Mouse (Mus musculus) cerebellum, postnatal 14 days (tissue): ENCODE data around the gene Stim2.
A peak's percentile ranks its signal among the peaks of the same experiment; 100 is the strongest.

Source experiments
- DNase-seq, 2 experiments: peaks; one replicate each; pipeline ENCODE4 v3.0.0; 2021; ENCODE audit warnings: mixed read lengths in 2 of 2

Gene Stim2

DNA sequence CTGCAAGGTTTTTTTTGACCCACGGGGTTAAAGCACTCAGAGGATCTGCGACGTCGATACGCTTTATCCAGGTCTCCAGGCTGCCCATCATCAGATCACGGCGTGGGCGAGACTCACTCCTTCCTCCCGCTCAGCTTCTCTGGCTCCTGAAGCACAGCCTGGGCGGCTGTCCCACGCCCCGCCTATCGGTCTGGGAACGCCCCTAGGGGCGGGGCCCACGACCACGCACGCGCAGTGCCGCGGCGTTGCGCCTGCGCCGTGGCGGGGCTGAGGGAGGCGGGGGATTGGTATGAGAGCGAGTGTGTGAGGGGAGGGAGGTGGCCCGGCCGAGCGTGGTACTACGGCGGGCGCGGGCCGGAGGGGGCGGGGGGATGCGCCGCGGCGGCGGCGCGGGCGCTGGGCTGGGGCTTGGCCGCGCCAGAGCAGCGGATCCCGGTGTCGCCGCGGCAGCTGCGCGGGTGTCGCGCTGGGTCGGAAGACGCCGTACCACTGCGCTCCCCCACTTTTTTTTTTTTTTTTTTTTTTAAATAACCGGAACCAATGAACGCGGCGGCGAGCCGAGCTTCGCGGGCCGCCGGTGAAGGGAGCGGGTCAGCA is at the start of gene Stim2:
Stim2 (plus strand) TSS at position 354 of the 597 bp plus-strand sequence.
- DNase-seq: peak; percentile 98 to 99

DNA sequence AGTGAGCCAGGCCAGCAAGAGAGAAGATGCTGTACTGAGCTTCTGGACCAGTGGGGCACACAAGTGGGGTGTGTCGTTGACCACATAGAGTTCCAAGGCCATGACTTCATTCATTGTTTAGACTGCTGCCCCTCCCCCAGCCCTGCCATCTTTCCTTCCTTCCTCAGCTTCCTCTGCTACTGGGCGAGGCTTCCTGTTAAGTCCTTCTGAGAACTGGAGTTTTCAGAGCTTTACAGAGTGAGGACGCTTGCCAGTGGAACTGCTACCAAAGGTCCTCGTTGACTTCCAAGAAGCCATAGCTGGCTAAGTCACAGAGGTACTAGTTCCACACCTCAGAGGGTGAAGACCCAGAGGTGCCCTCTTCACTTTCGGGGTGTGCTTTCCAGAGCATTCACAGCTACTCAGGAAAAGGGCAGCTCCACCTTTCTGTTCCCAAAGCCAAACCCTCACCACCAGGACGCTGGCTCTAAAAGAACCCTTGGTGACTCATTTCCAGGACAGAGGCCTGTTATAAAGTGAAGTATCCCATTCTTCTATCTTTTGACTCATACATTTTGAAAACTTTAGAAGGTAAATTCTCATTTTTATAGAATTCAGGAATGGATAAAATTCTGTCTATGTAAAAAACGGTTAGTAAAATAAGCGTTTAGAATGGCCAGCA is 49.6 kb upstream of the Stim2 start:
- DNase-seq: no peak

DNA sequence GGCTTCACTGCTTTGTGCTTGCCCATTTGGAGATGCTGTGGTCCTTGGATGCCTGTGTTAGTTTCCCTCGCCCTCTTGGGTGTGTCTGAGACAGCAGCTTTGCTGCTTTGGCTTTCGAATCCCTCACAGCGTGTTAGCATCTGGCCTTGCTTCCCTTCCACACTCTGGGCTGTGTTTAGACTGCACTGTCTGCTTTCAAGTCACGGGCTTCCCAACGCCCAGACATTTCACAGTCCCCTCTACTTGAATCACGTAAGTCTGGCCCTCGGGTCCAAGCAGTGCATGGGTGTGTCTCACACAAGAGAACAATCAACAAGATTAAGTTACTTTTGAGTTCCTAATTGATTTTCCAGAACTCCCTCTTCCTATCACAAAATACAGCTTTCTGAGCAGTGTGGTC is 48.1 kb upstream of the Stim2 start:
- no peak for DNase-seq

DNA sequence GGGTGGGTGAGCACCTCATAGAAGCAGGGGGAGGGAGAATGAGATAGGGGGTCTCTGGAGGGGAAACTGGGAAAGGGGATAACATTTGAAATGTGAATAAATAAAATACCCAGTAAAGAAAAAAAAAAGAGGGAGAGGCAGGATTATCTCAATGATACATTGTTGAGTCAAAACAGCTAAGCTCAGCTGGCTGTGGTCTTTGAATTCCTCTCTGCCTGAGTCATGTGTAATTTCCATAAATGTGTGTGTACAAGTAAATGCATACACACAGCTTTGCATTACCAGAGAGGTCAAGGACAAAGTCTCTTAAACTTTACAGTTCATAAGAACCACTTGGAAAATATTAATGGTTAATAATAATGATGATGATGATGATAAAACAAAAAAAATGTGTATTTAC is 45.1 kb upstream of the Stim2 start:
- DNase-seq: no peak

DNA sequence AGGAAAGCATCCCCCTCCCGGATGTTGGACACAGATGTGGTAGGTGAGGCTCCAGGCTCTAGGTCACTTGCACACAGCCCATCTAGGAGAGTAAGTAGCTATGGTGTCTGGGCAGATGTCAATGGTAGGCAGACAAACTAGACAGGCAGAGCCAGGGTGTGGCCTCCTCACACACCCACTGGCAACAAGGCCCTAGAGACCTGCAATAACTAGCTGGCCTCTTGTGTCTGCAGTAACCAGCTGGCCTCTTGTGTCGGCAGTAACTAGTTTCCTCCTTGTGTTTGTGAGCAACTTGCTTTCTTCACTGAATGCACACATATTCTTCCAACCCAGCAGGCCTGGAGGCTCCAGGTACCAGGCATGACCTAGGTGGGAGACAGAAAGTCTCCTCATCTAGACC is 44.5 kb upstream of the Stim2 start:
- no peak for DNase-seq

DNA sequence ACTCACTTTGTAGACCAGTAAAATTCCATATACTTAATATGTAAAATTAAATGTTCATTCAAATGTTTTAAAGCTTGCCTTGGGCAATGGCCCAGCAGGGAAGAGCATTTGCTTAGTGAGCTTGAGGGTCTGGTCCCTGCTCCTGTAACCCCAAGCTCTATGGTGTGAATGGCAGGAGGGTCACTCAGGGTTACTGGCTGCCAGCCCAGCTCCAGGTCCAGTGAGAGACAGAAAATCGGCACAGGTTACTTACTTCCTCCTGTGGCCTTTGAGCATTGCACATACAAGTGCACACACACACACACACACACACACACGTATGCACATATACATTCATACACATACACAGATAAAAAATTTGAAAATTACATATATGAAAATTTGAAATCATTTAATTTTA is 42.3 kb upstream of the Stim2 start:
- DNase-seq: peak in 1 of 2 experiments; percentile 26

DNA sequence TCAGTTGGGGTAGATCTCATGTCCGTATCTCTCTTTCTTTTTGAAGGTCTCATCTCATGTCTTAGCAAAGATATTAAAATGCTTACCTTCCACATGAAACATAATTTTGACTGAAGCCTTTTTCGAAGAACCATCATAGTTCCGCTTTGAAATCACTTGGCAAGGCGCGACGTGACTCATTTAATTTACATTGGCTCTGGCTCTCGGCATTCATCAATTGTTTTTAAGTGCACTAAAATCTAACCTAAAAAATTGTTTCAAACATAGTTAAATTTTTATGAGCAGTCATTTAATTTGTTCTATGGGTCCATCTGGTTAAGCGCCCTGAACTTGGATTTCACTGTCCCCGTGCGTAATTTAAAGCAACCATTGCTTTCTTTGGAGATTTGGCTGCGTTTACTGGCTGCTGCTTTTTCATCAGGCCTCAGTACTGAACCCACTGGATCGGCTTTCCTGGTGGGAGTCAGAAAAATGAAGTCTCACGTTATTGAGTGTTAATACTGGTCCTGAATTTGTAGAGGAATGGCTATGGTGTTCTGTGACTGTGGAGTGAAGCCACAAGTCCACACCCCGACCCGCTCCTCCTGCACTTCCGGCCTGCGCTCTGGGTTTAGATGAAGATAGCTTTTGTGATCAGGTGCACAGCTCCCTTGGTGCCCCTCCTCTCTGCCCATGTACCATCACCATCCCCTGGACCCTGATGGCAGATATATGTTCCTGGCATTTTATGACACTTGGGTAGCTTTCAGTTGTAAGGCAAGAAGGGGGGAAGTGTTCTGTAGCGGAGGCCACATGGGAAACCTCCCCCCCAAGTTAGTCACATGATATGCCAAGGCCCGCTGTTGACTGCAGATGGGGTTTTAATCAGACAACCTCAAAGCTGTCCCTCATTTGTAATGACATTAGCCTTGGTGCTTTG is 41.6 kb upstream of the Stim2 start:
- no peak for DNase-seq

DNA sequence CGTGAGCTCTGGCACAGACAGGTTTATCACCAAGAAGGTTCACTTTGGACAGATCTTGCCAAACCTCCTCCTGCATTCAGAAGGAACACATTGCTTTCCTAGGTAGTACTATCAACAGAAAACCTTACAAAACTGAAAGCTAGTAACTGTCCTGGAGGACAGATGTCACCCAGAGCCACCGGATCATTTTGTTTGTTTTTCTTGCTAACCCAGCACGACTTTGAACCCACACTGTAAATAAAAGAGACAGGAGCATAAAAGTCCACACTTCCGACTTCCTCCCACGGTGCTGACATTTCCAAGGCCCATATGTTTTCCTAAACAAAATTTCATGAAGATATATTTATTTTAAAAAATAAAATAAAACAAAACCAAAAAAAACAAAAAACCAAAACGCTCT is 41.0 kb upstream of the Stim2 start:
- no peak for DNase-seq

DNA sequence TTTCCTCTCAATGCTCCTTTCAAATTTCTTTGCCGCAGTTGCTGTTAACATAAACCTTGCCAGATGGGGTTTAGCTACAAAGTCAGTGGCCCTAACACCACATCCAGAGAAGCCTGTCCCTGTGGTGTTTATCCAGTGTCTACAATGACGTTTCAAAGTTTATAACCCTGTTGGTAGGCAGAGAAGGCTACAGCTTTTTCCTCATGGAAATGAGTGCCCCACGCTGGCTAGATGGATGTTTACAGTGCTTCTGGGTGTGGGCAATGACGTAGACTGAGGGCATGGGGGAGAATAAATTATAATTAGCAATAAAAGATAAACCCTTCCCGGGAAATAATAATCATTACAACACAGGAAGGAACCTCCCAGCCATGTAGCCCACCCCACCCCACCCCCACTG is 37.1 kb upstream of the Stim2 start:
- no peak for DNase-seq

DNA sequence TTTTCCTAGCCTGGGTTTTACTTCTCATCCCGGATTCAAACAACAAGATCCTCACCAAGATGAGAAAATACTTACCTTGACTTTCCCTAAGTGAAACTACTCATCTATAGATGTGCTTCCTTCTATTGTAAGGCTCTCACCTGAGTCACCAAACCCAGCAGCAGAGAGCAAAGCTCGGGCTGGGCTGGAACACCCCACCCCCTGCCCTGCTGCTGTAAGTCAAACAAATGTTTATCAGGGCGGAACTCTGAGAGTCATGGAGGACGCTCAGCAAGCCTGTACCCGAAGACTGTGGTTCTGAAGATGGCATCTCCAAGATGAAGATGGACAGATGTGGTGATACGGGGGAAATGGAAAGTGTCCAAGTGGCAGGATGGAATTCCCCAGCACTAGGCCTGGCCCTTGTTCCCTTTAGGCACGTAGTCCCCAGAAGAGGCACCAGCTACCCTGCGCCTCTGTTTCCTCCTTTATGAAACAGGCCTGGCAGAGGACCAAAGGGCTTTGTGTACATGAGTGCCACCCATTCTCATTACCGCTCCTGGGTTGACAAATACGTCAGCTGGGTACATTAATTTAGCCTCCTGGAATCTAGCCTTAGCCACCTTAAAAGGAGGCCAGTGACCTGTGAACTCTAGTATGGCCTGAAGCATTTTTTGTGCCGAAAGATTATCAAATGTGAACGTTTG is 36.3 kb upstream of the Stim2 start:
- no peak for DNase-seq

DNA sequence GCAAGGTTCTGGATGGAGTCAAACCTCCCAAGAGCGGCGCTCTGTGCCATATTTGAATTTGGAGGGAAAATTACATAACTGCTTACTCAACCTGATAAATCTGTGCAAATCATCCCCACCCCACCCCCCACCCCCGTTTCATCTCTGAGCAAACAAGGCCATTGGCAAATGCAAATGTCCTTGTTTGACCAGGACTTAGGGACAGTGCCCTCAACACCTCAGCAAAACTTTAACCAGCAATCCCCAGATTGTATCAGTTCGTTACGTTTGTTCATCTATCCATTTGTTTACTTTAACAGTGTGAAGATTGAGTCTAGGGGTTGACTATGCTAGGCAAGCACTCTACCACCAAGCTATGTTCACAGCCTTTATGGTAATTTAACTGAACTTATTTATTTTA is 32.6 kb upstream of the Stim2 start:
- no peak for DNase-seq

DNA sequence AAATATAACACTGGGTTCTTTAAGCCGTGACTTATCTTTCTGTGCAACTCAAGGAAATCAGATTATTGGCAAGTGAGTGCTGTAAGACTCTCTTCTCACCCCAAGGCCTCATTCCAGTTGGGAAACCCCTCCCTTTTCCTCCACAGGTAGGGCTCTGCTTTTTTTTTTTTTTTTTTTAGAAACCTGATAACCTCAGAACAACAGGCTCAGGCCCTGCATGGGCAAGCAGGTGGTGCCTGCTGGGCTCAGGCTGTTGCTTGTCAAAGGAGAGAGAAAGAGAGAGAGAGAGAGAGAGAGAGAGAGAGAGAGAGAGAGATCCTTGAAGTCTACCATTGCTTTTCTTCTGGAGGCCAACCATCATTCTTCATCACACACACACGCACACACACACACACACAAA is 30.7 kb upstream of the Stim2 start:
- peak in 1 of 2 experiments; percentile 21 for DNase-seq

DNA sequence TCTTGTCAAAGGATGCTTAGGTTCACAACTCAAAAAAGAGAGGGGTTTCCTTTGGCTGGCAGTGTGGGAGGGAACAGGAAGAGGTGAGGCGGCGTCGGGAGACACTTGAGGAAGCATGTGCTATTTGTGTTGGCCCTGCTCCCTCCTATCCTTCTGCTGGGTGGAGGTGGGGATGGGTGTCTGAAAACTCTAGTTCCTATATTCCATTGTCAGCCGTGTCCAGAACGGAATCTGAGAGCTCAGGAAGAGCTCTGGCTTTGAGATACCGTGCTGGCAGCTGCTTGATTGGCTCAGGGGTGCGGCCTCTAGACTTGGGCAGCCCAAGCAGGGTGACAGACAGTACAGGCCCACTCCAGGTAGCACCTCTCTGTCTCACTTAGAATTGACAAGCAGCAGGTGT is 28.1 kb upstream of the Stim2 start:
- DNase-seq: no peak

DNA sequence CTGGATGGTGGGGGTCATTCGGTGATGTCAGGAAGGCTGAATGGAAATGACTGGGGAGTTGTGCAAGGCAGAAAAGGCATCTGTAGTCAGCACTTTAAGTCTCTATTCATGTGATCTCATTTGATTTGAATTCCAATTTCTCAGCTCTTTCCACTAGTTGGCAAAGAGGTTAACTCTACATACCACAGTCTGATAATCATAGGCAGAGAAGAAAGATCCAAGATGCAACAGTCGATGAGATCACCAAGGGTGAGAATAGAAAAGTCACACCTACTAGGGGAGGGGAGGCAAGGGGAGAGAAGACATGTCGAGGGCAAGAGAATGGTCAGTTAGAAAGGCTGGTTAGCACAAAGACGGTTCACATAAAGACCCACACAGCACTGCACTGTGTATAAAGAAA is 27.1 kb upstream of the Stim2 start:
- DNase-seq: no peak

DNA sequence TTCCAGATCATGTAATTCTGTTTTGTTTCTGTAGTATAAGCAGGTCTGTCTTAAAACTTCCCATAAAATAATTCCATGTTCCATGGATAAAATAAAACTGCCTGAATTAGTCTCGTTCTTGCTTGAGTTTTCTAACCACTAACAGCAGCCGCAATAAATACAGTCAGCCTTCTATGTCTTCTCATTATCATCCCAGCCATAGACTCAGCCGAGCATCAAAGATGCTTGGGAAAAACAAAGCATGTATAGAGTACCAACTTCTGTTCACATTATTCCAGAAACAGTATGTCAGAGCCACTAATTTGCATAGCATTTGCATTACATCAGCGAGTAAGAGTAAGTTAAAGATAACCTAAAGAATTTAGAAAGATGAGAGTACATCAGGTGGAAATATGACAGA is 25.4 kb upstream of the Stim2 start:
- no peak for DNase-seq

DNA sequence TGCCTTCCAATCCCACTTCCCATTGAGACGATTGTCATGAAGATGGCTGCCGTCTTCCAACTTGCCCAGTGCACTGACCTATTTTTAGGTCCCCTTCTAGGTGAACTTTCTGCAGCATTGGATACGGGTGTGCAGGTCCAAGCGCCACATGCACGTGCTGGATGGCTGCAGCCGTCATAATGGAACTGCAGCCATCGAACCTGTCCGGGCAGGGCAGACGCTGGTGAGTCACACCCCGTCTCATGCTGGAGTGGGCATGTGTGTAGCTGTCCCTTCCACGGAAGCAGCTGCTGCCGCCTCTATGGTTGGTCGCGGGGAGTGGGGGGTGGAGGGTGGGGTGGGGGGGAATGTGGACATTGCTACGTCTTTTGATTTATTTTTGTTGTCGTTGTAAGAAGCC is 21.8 kb upstream of the Stim2 start:
- no peak for DNase-seq

DNA sequence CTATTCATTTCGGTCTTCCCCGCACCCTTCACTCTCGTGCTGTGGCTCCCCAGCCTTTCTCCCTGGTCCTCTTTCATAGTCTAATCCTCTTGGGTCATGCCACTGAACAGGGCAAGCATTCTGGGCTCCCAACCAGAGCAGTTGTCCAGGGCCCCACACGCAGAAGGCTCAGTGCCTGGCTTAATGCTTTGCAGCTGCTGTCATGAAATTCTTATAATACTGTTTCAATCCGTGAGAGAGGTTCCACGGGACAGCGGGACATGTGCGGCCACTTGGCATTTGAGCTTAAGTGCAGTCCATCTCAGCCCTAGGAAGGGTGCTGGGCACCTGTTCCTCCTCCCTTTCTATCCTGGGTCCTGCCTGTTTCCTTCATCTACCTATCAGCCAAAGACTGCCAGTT is 21.2 kb upstream of the Stim2 start:
- DNase-seq: no peak

DNA sequence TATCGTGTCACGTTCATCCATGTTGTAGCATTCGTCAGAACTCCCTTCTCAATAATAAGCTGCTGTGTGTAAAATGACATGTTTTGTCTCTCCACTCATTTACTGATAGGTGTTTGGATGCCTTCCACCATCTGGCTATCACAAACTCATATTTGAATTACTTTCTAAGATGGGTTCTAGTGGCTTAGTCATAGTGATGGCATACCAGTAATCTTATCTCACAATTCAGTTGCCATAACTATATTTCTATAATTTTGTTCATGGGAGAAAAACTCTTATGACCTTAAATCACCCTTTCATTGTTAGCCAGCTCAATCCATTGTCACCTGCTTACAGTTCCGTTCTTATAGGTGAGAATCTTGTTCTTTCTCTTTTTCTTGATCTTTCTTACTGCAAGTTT is 14.9 kb upstream of the Stim2 start:
- DNase-seq: no peak

DNA sequence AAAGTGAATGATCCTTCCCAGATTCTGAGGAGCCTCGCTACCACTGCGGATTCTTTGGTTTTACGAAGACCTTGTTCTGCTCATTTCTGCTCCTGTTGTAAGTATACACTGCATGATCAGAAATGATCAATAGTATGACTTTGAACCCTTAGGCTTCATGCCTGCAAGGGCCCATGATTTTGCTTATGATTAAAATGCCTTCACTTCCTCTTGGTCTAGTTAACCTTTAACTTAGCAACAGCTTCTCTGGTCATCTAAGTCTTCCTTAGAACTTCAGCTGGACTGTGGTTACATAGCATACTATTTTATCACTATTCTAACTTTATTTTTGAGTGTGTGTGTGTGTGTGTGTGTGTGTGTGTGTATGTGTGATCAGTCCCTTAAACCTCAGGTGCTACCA is 12.7 kb upstream of the Stim2 start:
- no peak for DNase-seq

DNA sequence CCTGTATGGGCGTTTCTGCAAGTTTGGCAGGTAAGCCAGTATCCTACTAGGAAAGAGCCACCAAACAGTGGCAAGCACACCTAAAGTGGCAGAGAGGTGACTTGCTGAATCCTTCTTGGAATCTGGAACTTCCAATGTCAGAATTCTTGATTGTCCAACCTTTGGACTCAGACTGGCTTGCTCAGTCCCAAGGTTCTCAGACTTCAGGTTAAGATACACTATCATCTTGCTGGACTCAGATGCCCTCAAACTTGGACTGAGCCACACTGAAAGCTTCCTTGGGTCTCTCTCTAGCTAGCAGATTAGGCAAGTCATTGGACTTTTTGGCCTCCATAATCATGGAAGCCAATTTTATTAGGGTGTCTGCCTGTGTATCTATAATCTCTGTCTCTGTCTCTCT is 10.8 kb upstream of the Stim2 start:
- no peak for DNase-seq

DNA sequence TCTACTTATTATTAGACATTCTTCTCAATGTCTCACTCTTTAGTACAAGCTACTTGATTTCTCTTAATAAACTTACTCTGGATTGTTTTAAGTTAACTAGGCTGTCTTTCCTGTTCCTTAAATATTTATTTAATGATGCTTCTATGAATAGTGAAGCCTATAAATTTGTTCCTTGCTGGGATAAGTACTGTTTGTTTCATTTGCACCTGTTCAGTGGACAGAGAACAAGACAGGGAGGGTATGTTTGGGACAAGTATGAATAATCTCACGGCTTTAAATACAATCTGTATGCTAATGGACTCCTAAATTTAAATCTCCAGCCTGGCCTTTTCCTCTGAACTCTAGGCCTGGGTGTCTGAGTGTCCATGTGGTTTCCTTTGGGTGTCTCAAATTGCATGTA is 10.2 kb upstream of the Stim2 start:
- DNase-seq: no peak

DNA sequence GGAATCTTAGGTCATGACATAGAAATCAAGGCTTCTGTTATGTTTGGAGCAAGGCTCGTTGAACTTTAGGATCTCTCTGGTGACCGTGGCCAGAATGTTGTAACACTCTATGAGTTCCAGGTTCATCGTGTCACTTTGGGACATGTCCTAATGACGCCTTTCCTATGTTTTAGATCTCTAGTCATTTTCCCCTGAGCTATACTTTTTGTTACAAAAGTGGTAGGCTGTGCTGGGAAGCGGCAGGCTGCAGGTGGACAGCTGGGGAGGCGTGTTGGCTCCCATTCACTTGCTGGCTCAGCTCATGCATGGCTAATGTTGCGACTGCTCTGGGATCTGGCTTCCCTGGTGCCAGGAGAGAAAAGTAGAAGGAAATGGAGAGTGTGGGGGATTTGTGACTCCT is 5.7 kb upstream of the Stim2 start:
- DNase-seq: peak; percentile 81 to 85

DNA sequence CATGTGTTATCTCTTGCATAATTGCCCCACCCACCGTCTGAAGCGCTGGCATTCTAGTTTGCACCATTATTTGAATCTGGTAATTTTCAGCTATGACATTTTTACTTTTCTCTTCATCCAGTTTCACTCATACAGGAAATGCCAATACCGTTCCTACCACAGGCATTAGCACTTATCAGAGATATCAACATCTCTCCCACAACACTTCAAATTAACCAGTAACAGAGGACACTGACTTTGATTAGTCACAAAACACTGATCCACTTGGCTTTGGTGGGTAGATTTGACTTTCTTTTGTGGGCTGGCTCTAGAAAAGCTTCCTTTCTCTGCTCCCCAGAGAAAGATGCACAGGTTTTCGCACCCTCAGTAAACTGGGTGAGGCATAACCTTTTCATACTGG is 3.7 kb upstream of the Stim2 start:
- no peak for DNase-seq
